Mouse (Mus musculus) cerebellum, adult 8-10 months (tissue): Measurements from ENCODE around the gene Snx6.
"Not testable (repeated sequence)": the region's sequence is repeated elsewhere in the genome, so short reads cannot be mapped to it uniquely, and the experiment has no call there.

ENCODE experiments used
- DNase-seq: peaks from one replicate; pipeline ENCODE4 v3.0.0; 2022

The Snx6 gene

DNA sequence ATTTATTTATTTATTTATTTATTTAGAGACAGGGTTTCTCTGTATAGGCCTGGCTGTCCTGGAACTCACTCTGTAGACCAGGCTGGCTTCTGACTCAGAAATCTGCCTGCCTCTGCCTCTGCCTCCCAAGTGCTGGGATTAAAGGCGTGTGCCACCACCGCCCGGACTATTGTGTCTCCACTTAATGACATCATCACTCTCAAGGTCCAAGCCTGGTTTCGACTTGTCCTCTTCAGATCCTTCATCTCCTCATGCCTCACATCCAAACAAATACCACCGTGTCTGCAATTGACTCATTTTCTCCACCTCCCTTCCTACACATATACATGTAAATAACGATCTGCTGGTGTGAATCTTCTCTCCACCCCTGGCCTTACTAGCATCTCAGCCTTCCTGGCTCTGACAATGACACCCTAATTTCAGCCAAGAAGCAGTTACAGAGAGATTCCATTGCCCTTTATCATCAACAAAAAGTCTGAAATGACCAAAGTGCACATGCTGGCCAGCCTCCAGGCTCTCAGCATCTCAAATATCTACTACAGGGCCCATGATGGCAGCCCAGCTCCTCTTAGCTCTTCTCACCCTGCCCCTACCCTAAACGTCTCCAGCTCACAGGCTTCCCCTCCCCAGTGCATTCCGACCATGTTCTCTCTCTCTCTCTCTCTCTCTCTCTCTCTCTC is 1.2 kb upstream of the Snx6 start:
- no peak for DNase-seq

DNA sequence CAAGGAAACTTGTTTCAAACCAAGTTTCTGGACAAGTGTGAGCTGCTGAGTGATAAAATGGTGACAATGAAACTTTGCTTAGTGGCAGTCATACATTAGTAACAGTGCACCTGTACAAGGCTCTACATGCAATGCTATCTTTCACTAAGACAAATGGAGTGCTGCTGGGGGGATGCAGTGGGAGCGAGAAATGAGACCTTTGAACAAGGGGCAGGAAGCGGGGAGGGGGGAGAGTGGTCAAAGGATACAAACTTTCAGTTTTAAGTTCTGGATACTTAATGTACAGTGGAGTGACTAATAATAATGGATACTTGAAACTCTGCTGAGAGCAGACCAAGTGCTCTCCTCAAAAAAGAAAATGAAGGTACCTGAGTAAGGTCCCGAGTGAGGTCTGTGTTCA is 1.1 kb downstream of the Snx6 start:
- DNase-seq, result no peak

DNA sequence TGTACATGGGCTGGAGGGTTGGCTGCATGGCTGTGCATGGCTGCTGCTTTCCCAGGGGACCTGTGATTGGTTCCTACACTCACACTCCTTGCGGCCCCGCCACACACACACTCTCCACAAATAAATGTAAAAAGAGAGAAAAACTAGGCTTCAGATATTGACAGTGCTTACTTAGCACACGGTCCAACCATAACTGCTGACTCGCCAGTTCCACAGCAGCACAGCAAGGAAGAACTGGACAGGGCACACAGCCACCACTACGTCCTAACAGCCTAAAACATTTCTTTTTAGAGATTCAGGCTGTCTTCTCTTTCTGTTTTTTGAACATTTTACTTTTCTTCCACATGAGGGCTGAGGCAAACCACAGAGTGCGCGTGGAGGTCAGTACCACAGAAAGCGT is 4.0 kb downstream of the Snx6 start:
- no peak for DNase-seq

DNA sequence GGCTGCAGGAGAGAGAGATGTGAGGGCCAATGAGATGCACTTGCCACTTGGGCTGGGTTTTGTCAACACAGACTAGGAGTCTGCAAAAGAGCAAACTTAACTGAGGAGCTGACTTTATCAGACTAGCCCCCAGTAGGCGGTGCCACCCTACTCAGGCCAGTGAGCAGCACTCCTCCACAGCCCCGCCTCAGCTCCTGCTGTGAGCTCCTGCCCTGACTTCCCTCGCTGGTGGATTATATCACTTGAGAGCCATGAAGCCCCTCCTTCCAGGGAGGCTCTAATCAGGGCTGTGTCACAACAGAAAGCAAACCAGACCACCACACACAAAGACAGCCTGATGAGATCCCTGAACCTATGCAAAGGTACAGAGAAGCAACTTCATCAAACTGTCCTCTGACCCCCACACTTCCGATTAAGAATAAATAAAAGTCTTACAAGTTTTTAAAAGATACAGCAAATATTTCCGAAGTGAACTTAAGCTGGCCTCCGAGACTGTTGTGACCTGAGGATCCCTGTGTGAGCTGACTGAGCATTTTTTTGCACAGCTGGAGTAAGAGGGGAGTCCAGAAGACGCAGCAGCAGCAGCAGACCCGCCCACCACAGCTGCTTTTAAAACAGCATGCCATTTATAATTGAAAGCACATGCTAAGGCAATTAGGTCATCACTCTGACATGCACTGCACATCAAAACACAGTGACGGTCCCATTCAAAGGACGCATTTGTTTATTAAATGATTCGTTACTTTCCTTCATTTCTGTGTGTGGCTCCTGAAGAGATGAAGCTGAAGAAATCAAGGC is 6.0 kb downstream of the Snx6 start:
- DNase-seq, result no peak

DNA sequence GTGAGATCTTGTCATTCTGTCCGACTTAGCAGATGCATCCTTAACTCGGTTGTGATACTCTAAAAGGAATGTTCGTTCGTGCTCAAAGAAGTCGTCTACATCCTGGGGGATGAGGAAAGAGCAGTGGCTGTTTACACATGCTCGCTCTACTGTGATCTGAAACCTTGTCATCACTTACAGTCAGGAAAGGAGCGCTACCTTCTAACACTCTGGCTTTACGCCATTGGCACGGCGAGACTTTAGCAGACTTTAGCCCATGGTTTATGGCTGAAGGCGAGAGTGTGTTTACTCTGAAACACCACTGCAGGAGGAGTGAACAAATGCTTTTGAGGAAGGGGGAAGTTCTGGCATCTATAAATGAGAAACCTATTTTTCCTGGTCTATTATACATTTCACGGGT is 31.9 kb downstream of the Snx6 start:
- no peak for DNase-seq

DNA sequence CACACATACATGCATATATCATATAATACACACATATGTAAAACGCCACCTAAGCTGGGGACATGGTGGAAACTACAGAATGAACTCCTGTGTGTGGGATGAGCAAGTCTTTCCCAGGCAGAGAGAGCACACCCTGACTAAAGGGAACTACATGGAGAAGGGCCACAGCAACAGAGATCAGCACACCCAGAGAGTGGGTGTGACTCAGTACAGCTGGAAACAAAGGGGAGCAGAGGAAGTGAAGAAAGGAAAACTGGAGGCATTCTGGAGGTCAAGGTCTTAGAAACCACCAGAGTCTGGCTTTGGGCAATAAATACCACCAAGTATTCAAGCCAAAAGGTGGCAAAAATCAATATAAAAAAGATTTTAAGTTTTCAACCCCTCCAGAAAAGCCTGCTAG is 34.8 kb downstream of the Snx6 start:
- DNase-seq, result no peak

DNA sequence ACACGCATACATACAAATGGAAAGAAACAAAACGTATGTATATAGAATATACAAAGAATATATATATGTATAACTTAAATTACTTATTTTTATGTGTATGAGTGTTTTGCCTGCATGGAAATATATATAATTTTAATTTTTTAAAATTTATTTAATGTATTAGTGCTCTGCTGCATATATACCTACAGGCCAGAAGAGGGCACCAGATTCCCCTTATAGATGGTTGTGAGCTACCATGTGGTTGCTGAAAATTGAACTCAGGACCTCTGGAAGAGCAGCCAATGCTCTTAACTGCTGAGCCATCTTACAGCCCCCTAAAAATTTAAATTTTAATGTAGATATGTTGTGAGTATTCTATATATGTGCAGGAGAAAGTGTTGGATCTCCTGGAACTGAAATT is 36.7 kb downstream of the Snx6 start:
- DNase-seq, result no peak

DNA sequence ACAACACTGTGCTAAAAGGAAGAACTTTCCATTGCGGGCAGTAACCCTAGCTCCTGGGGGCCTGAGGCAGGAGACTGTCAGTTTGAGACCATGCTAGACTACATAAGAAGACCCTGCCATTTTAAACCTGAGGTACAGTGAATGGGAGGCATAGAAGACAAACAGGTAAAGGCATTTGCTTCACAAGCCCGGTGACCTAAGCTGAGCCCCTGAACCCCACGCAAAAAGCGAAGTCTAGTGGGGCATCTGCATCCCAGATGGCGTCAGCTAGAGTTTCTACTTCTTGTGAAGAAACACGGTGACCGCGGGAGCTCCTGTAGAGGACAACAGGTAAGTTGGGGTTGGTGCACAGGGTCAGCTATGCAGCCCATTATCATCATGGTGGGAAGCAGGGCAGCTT is 46.9 kb downstream of the Snx6 start:
- DNase-seq, result no peak

DNA sequence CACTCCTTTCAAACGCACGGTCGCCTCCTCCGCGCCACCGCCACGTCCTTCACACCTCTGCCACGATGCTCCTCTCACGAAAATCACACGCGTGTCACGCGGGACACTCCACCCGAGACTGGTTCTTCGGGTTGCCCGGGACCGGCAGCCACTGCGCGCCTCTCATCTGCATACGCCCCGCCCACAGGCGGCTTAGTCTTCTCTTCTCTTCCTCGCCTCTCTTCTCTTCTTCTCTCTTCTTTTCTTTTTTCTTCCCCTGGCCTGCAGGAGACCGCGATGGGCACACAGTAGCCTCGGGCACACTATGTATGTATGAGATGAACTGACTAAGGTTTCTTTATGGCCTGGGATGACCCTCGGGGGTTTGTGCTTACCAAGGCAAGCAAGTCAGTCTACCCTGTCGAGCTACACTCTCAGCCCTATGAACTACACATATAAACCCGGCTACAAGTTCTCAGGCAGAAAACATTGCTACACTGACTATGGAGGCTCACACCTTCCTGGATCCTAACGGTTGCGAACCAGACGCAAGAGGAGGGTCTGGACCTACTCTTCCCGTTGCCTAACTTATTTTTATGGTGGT is 56.8 kb downstream of the Snx6 start:
- DNase-seq, result peak; percentile 38

DNA sequence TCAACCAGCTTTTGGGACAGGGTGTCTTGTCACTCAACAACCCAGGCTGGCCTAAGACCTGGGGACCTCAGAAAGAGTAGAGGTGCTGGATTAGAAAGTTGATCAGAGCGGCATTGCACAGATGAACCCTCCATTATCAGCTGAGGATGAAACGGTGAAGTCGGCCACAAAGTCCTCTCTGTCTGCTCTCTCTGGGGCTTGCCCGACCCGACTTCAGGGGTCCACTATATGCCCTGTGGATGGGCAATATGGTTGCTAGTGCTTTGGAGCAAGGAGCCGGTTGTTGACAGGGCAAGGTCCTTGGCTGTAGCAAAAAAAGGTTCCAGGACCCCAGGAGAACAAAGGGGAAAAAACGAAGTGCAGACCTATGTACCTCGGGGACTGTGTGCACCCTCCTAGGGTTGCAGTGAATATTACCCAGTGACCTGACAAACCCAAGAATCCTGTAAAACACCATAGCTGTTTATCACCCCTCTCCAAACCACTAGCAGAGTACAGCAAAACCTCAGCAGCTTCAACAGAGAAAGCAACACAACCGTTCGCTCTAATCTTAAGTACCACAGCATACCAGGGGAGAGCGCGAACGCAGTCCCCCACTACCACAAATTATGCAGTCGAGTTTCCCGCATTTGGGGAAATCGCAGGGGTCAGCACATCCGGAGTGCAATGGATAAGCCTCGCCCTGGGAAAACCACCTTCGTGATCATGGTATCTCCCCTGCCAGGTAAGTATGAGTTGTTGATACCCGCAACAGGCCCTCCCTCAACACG is 57.4 kb downstream of the Snx6 start:
- not testable (repeated sequence) for DNase-seq

DNA sequence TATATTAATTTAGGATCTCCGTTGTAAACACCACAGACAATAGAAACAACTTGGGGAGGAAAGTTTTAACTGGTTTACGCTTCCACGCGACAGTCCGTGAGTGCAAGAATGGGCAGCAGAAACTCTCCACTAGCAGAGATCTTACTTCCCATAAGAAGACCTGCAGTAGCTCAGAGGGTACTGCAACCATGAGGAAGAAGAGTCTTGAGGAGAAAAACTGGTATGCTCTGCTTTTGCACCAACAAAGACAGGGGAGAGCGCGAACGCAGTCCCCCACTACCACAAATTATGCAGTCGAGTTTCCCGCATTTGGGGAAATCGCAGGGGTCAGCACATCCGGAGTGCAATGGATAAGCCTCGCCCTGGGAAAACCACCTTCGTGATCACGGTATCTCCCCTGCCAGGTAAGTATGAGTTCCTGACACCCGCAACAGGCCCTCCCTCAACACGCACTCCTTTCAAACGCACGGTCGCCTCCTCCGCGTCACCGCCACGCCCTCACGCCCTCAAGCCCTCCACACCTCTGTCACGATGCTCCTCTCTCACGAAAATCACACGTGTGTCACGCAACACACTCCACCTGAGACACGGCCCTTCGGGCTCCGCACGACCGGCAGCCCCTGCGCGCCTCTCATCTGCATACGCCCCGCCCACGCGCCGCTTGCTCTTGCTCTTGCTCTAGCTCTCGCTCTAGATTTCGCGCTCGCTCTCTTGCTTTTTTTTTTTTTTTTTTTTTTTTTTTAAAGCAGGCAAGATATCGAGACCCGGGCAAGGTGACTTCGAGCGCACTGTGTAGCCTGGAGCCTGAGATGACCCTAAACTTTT is 61.0 kb downstream of the Snx6 start:
- not testable (repeated sequence) for DNase-seq

DNA sequence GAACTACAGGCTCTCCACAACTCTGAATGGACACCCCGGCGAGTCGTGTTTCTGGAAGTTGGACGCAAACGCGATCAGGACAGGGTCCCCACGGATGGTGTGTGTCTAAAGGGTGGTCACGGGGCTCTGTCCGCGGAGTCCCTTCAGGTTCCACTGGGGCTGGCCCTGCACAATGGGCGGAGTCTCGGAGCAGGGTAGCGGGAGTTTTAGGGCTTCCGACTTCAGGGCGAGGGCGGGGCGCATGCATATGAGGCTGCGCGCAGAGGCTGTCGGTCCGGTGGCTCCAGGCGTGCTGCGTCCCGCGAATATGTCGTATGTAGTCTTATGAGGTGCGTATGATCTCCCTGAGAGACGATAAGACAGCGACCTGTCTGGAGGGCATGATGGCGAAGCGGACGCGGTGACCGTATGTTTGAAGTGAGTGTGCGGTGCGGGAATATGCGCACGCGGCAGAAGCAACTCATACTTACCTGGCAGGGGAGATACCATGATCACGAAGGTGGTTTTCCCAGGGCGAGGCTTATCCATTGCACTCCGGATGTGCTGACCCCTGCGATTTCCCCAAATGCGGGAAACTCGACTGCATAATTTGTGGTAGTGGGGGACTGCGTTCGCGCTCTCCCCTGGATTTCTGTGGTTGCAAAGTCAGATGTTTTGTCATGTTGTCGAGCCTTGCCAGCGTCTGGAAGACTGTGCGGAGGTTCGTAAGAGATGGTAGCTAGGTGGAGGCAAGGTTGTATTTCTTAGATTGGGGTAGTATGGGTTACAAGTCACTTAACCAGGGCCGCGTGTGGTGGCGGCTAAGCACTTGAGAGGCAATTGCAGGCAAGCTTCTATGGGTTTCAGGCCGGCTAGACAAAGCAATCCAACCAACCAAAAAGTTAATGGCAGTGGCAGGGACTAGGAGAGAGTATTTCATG is 66.1 kb downstream of the Snx6 start:
- DNase-seq, result not testable (repeated sequence)

DNA sequence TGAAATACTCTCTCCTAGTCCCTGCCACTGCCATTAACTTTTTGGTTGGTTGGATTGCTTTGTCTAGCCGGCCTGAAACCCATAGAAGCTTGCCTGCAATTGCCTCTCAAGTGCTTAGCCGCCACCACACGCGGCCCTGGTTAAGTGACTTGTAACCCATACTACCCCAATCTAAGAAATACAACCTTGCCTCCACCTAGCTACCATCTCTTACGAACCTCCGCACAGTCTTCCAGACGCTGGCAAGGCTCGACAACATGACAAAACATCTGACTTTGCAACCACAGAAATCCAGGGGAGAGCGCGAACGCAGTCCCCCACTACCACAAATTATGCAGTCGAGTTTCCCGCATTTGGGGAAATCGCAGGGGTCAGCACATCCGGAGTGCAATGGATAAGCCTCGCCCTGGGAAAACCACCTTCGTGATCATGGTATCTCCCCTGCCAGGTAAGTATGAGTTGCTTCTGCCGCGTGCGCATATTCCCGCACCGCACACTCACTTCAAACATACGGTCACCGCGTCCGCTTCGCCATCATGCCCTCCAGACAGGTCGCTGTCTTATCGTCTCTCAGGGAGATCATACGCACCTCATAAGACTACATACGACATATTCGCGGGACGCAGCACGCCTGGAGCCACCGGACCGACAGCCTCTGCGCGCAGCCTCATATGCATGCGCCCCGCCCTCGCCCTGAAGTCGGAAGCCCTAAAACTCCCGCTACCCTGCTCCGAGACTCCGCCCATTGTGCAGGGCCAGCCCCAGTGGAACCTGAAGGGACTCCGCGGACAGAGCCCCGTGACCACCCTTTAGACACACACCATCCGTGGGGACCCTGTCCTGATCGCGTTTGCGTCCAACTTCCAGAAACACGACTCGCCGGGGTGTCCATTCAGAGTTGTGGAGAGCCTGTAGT is 76.4 kb downstream of the Snx6 start:
- not testable (repeated sequence) for DNase-seq

DNA sequence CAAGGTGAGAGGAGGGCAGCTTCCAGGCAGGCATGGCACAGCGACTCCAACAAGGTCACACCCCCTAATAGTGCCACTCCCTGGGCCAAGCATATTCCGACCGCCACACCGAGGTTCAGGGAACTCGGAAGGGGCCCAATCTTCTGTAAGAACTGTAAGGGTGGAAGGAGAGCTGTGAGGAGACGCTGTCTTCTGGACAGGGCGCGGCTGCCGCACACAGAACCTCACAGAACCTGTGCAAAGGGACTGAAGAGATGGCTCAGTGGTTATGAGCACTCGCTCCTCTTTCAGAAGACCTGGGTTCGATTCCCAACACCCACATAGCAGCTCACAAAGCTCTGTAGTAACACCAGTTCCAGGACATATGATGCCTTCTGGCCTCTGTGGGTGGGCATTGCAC is 78.0 kb downstream of the Snx6 start:
- not testable (repeated sequence) for DNase-seq

DNA sequence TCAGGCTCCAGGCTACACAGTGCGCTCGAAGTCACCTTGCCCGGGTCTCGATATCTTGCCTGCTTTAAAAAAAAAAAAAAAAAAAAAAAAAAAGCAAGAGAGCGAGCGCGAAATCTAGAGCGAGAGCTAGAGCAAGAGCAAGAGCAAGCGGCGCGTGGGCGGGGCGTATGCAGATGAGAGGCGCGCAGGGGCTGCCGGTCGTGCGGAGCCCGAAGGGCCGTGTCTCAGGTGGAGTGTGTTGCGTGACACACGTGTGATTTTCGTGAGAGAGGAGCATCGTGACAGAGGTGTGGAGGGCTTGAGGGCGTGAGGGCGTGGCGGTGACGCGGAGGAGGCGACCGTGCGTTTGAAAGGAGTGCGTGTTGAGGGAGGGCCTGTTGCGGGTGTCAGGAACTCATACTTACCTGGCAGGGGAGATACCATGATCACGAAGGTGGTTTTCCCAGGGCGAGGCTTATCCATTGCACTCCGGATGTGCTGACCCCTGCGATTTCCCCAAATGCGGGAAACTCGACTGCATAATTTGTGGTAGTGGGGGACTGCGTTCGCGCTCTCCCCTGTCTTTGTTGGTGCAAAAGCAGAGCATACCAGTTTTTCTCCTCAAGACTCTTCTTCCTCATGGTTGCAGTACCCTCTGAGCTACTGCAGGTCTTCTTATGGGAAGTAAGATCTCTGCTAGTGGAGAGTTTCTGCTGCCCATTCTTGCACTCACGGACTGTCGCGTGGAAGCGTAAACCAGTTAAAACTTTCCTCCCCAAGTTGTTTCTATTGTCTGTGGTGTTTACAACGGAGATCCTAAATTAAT is 81.5 kb downstream of the Snx6 start:
- DNase-seq, result peak; percentile 53

DNA sequence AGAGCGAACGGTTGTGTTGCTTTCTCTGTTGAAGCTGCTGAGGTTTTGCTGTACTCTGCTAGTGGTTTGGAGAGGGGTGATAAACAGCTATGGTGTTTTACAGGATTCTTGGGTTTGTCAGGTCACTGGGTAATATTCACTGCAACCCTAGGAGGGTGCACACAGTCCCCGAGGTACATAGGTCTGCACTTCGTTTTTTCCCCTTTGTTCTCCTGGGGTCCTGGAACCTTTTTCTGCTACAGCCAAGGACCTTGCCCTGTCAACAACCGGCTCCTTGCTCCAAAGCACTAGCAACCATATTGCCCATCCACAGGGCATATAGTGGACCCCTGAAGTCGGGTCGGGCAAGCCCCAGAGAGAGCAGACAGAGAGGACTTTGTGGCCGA is 85.0 kb downstream of the Snx6 start:
- not testable (repeated sequence) for DNase-seq

DNA sequence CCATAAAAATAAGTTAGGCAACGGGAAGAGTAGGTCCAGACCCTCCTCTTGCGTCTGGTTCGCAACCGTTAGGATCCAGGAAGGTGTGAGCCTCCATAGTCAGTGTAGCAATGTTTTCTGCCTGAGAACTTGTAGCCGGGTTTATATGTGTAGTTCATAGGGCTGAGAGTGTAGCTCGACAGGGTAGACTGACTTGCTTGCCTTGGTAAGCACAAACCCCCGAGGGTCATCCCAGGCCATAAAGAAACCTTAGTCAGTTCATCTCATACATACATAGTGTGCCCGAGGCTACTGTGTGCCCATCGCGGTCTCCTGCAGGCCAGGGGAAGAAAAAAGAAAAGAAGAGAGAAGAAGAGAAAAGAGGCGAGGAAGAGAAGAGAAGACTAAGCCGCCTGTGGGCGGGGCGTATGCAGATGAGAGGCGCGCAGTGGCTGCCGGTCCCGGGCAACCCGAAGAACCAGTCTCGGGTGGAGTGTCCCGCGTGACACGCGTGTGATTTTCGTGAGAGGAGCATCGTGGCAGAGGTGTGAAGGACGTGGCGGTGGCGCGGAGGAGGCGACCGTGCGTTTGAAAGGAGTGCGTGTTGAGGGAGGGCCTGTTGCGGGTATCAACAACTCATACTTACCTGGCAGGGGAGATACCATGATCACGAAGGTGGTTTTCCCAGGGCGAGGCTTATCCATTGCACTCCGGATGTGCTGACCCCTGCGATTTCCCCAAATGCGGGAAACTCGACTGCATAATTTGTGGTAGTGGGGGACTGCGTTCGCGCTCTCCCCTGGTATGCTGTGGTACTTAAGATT is 85.6 kb downstream of the Snx6 start:
- not testable (repeated sequence) for DNase-seq

DNA sequence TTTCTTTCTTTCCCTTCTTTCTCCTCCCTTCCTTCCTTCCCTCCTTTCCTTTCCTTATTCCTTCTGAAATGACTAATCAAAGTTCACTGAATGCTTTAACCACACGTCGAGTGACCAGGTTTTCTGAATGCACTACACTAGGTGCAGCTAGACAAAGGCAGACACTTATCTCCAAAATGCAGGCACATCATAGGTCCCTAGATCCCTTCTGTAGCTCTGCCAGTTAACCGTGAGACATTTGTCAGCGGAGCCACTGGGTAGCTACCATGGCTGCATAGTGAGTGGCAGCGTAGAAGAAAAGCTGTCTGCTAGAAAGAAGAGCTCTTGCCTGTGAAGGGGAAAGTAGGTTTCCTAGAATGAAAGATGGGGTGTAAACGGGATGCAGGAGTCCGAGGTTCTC is 96.1 kb downstream of the Snx6 start:
- DNase-seq, result no peak
